Mouse (Mus musculus) stomach, embryonic 16.5 days (tissue): ENCODE data around the gene Fstl4. TPM values are rescaled to one million over a fixed set of nuclear protein-coding genes. Genes with fewer than 3 reads are reported as not detected.

Source experiments
- ATAC-seq: fragments of 200-750 bp; cut with Nextera tagmentation; 2 replicates; pipeline ENCODE4 v1.8.0; 2017; ENCODE audit warnings: moderate number of reproducible peaks, moderate TSS enrichment; ENCODE audit not compliant: insufficient read depth, low FRiP score
- H3K27ac ChIP-seq: fragments of 300-500 bp; sonication (generic); 2 replicates; pipeline ENCODE4 v1.5.1; 2014; ENCODE audit warnings: low read length
- H3K27me3 ChIP-seq: fragments of 300-500 bp; sonication (generic); 2 replicates; pipeline ENCODE4 v1.6.1; 2014; ENCODE audit warnings: low read length, control low read depth, mixed read lengths; ENCODE audit not compliant: control insufficient read depth, insufficient read depth
- H3K36me3 ChIP-seq: fragments of 300-500 bp; sonication (generic); 2 replicates; pipeline ENCODE4 v1.6.1; 2014; ENCODE audit warnings: low read length; ENCODE audit not compliant: control insufficient read depth, insufficient read depth
- H3K4me1 ChIP-seq: fragments of 300-500 bp; sonication (generic); 2 replicates; pipeline ENCODE4 v1.6.1; 2014; ENCODE audit warnings: low read length, control low read depth, mixed read lengths; ENCODE audit not compliant: control insufficient read depth, insufficient read depth
- H3K4me2 ChIP-seq: fragments of 300-500 bp; sonication (generic); 2 replicates; pipeline ENCODE4 v1.6.1; 2014; ENCODE audit warnings: low read depth, low read length, mixed read lengths
- H3K4me3 ChIP-seq: fragments of 300-500 bp; sonication (generic); replicated peaks from 2 replicates; pipeline ENCODE4 v1.5.1; 2014; ENCODE audit warnings: mild to moderate bottlenecking, low read length
- H3K9ac ChIP-seq: fragments of 300-500 bp; sonication (generic); 2 replicates; pipeline ENCODE4 v1.6.1; 2014; ENCODE audit warnings: low read length
- H3K9me3 ChIP-seq: fragments of 300-500 bp; sonication (generic); replicated peaks from 2 replicates; pipeline ENCODE4 v1.6.1; 2016; ENCODE audit warnings: low read length, control low read depth; ENCODE audit not compliant: control insufficient read depth
- WGBS: fragments of 180-500 bp; shearing (Covaris S2); extraction: QIAGEN DNeasy Blood & Tissue Kit; methylation state at CpG from one replicate; pipeline ENCODE4 v1.1.7; 2014; 5-methylcytosine and 5-hydroxymethylcytosine counted together
- polyA plus RNA-seq: library from polyadenylated mRNA; unstranded; fragments of >200 nt; fragmentation: Nextera tagmentation; extraction: Ambion mirVana; gene quantifications from 2 replicates; pipeline ENCODE4 v1.2.1, GENCODE M21; 2015

Fstl4 gene
- polyA plus RNA-seq, 1 experiment from 2014 or later: 2.1 TPM

- ATAC-seq: no peak
- no peak overlapping the region for H3K27ac ChIP-seq
- no peaks in the 10 kb centered on the region for H3K4me1 ChIP-seq
- H3K27me3 ChIP-seq: no peaks in the 10 kb centered on the region
- no peak overlapping the region for H3K9ac ChIP-seq
- H3K36me3 ChIP-seq: no peaks in the 10 kb centered on the region
- no peak overlapping the region for H3K4me2 ChIP-seq
- H3K4me3 ChIP-seq: no peak overlapping the region
- 25% methylated on average over 6 of the region's 6 CpGs for WGBS
- no peaks in the 10 kb centered on the region for H3K9me3 ChIP-seq
Measured at GRCm38 (mm10) chr11:53046850-53047249, 282.4 kb downstream of the Fstl4 start.

- Histone ChIP-seq H3K36me3 (no peaks in the 10 kb centered on the region), H3K4me3 (no peak overlapping the region), H3K27ac (no peak overlapping the region), H3K4me2 (no peak overlapping the region), H3K27me3 (no peaks in the 10 kb centered on the region), H3K9me3 (no peaks in the 10 kb centered on the region), H3K9ac (no peak overlapping the region), H3K4me1 (peaks cover 3% of the 10 kb centered on the region; the same call in 1 of the 2 replicates)
- 51% methylated on average over 5 of the region's 5 CpGs for WGBS
- ATAC-seq: no peak
Measured at GRCm38 (mm10) chr11:53054151-53054550, 289.7 kb downstream of the Fstl4 start.

- H3K4me1 ChIP-seq: peaks cover 3% of the 10 kb centered on the region; the same call in 1 of the 2 replicates
- H3K4me2 ChIP-seq: no peak overlapping the region
- no peak for ATAC-seq
- H3K27ac ChIP-seq: no peak overlapping the region
- H3K27me3 ChIP-seq: no peaks in the 10 kb centered on the region
- H3K9me3 ChIP-seq: no peaks in the 10 kb centered on the region
- H3K36me3 ChIP-seq: no peaks in the 10 kb centered on the region
- no peak overlapping the region for H3K9ac ChIP-seq
- H3K4me3 ChIP-seq: no peak overlapping the region
- 82% methylated on average over 6 of the region's 6 CpGs for WGBS
Measured at GRCm38 (mm10) chr11:53055896-53056295, 291.5 kb downstream of the Fstl4 start.

GRCm38 (mm10) chr11:53056781-53057180 is 292.3 kb downstream of the Fstl4 start:
- Histone ChIP-seq H3K4me3 (no peak overlapping the region), H3K4me2 (no peak overlapping the region), H3K27me3 (no peaks in the 10 kb centered on the region), H3K4me1 (peaks cover 3% of the 10 kb centered on the region; the same call in 1 of the 2 replicates), H3K36me3 (no peaks in the 10 kb centered on the region), H3K9ac (no peak overlapping the region), H3K9me3 (no peaks in the 10 kb centered on the region), H3K27ac (no peak overlapping the region)
- no peak for ATAC-seq
- WGBS: 74% methylated on average over 6 of the region's 6 CpGs

- H3K27ac ChIP-seq: no peak overlapping the region
- no peak overlapping the region for H3K4me3 ChIP-seq
- no peaks in the 10 kb centered on the region for H3K36me3 ChIP-seq
- WGBS: 71% methylated on average over 17 of the region's 17 CpGs
- no peak overlapping the region for H3K9ac ChIP-seq
- no peak overlapping the region for H3K4me2 ChIP-seq
- peaks cover 3% of the 10 kb centered on the region; the same call in 1 of the 2 replicates for H3K4me1 ChIP-seq
- no peak for ATAC-seq
- H3K27me3 ChIP-seq: no peaks in the 10 kb centered on the region
- H3K9me3 ChIP-seq: no peaks in the 10 kb centered on the region
Measured at GRCm38 (mm10) chr11:53057821-53058553, 293.6 kb downstream of the Fstl4 start.

GRCm38 (mm10) chr11:53058557-53058956 is 294.1 kb downstream of the Fstl4 start:
- no peak overlapping the region for H3K4me3 ChIP-seq
- peaks cover 3% of the 10 kb centered on the region; the same call in 1 of the 2 replicates for H3K4me1 ChIP-seq
- no peak overlapping the region for H3K9ac ChIP-seq
- H3K27ac ChIP-seq: no peak overlapping the region
- no peaks in the 10 kb centered on the region for H3K36me3 ChIP-seq
- no peak for ATAC-seq
- no peaks in the 10 kb centered on the region for H3K27me3 ChIP-seq
- no peaks in the 10 kb centered on the region for H3K9me3 ChIP-seq
- WGBS: 21% methylated on average over 7 of the region's 7 CpGs
- H3K4me2 ChIP-seq: no peak overlapping the region

GRCm38 (mm10) chr11:53067699-53068478 is 303.5 kb downstream of the Fstl4 start:
- no peak overlapping the region for H3K9ac ChIP-seq
- H3K4me3 ChIP-seq: no peak overlapping the region
- H3K4me2 ChIP-seq: no peak overlapping the region
- no peaks in the 10 kb centered on the region for H3K9me3 ChIP-seq
- H3K27me3 ChIP-seq: no peaks in the 10 kb centered on the region
- H3K27ac ChIP-seq: no peak overlapping the region
- no peaks in the 10 kb centered on the region for H3K36me3 ChIP-seq
- 53% methylated on average over 14 of the region's 14 CpGs for WGBS
- ATAC-seq: no peak
- no peaks in the 10 kb centered on the region for H3K4me1 ChIP-seq

- Histone ChIP-seq H3K9me3 (no peaks in the 10 kb centered on the region), H3K27me3 (no peaks in the 10 kb centered on the region), H3K4me1 (no peaks in the 10 kb centered on the region), H3K4me3 (no peak overlapping the region), H3K36me3 (no peaks in the 10 kb centered on the region), H3K9ac (no peak overlapping the region), H3K27ac (no peak overlapping the region), H3K4me2 (no peak overlapping the region)
- 50% methylated on average over 16 of the region's 16 CpGs for WGBS
- ATAC-seq: no peak
Measured at GRCm38 (mm10) chr11:53068479-53069065, 304.1 kb downstream of the Fstl4 start.

- ATAC-seq: no peak
- Histone ChIP-seq H3K4me1 (no peaks in the 10 kb centered on the region), H3K9me3 (no peaks in the 10 kb centered on the region), H3K9ac (no peak overlapping the region), H3K27ac (no peak overlapping the region), H3K4me2 (no peak overlapping the region), H3K27me3 (no peaks in the 10 kb centered on the region), H3K4me3 (no peak overlapping the region), H3K36me3 (no peaks in the 10 kb centered on the region)
- 55% methylated on average over 6 of the region's 6 CpGs for WGBS
Measured at GRCm38 (mm10) chr11:53069751-53070150, 305.3 kb downstream of the Fstl4 start.
